ENCODE assay signal across 20 mouse cellular contexts in genomic region chr7:35059467-35059866, GRCm38 (mm10). TPM values are rescaled to one million over a fixed set of nuclear protein-coding genes. Genes with fewer than 3 reads are reported as not detected.
DNase-seq lines count a peak whose midpoint lies in the region; ATAC-seq and TF ChIP-seq lines count a peak whose summit lies in the region.
"Had no signal": no experiment of that assay in that cellular context is flagged by ENCODE, and none has a peak within 500 bp of the region (broad histone marks: within the 10 kb centered on the region; RNA-seq: fewer than 3 reads in every experiment).

No protein-coding gene starts in this region.

- H3K4me3 ChIP-seq in heart, postnatal 0 days (ENCODE audit: low read depth, low read length), result no peak overlapping the region
- no peak overlapping the region for H3K4me3 ChIP-seq in liver, postnatal 0 days (ENCODE audit: low read depth, low read length)
- no peak overlapping the region for H3K4me3 ChIP-seq in ES-E14 (ENCODE audit: insufficient read depth in 1 of 2, low read depth in 1 of 2, low read length in 2 of 2, poor library complexity in 1 of 2, severe bottlenecking in 1 of 2)
- H3K4me3 ChIP-seq: embryonic facial prominence, embryonic 15.5 days; forebrain, embryonic 10.5 days; hindbrain, embryonic 13.5 days; megakaryocyte, embryonic 14.5 days had no signal

- no peaks in the 10 kb centered on the region for H3K9me3 ChIP-seq in heart, postnatal 0 days (replicated peaks; ENCODE audit: control insufficient read depth, low read length)
- no peaks in the 10 kb centered on the region for H3K9me3 ChIP-seq in liver, postnatal 0 days (ENCODE audit: low read length)
- no peaks in the 10 kb centered on the region for H3K9me3 ChIP-seq in ES-E14 (ENCODE audit: control insufficient read depth, insufficient read depth, low read depth, low read length)
- H3K9me3 ChIP-seq: embryonic facial prominence, embryonic 15.5 days; hindbrain, embryonic 13.5 days had no signal

- H3K9ac ChIP-seq in heart, postnatal 0 days (replicated peaks; ENCODE audit: low read depth, low read length), result no peak overlapping the region
- no peak overlapping the region for H3K9ac ChIP-seq in liver, postnatal 0 days (replicated peaks)
- H3K9ac ChIP-seq in ES-E14 (ENCODE audit: insufficient read depth, low read depth, low read length, poor library complexity, severe bottlenecking), result no peak overlapping the region
- H3K9ac ChIP-seq: embryonic facial prominence, embryonic 15.5 days; hindbrain, embryonic 13.5 days had no signal

- in situ Hi-C loops in ES-E14 (cut with MboI; ENCODE audit: low sequenced_read_pairs in 2 of 2, unreplicated experiment in 2 of 2), result no loop called here

- no peak for TF ChIP-seq EP300 in heart, postnatal 0 days (IDR thresholded peaks at IDR 0.05; ENCODE audit: low read depth)
- TF ChIP-seq EP300 in liver, postnatal 0 days (IDR thresholded peaks at IDR 0.05; ENCODE audit: low read depth), result no peak

- no peak overlapping the region for H3K4me2 ChIP-seq in heart, postnatal 0 days (ENCODE audit: low read depth, low read length)
- H3K4me2 ChIP-seq in liver, postnatal 0 days (ENCODE audit: low read depth, low read length), result no peak overlapping the region
- H3K4me2 ChIP-seq: embryonic facial prominence, embryonic 15.5 days; hindbrain, embryonic 13.5 days had no signal

- H3K27ac ChIP-seq in heart, postnatal 0 days (ENCODE audit: low read depth), result no peak overlapping the region
- H3K27ac ChIP-seq in liver, postnatal 0 days (ENCODE audit: low read depth), result no peak overlapping the region
- H3K27ac ChIP-seq in ES-E14 (ENCODE audit: insufficient read depth, low read depth, low read length, poor library complexity, severe bottlenecking), result no peak overlapping the region
- H3K27ac ChIP-seq: embryonic facial prominence, embryonic 15.5 days; forebrain, embryonic 10.5 days; hindbrain, embryonic 13.5 days had no signal

- peaks cover 6% of the 10 kb centered on the region; the same call in 1 of the 2 replicates for H3K4me1 ChIP-seq in heart, postnatal 0 days (ENCODE audit: control insufficient read depth, insufficient read depth)
- peaks cover 18% of the 10 kb centered on the region; the same call in 1 of the 2 replicates for H3K4me1 ChIP-seq in liver, postnatal 0 days (ENCODE audit: insufficient read depth)
- H3K4me1 ChIP-seq in ES-E14 (ENCODE audit: control insufficient read depth in 2 of 2, insufficient read depth in 2 of 2, low read length in 2 of 2, poor library complexity in 1 of 2), result peaks cover 1 to 3% of the 10 kb centered on the region in 2 experiments; a peak in 1 of 4 replicates

- DNase-seq in heart, postnatal 0 days (ENCODE audit: low spot score), result no peak
- no peak for DNase-seq in heart, adult 18-20 months
- no peak for DNase-seq in liver, postnatal 0 days
- DNase-seq in liver, result no peak
- DNase-seq in ES-E14 (ENCODE audit: low read depth, low spot score), result peak; percentile 30
- peak; percentile 20 for DNase-seq in splenic B cell, adult 2 months (ENCODE audit: low read depth, low spot score)
- DNase-seq in thymus, postnatal 10 days (ENCODE audit: low spot score in 2 of 2), result no peak
- DNase-seq: cerebellum, adult 9-11 months; embryo, embryonic 11 days; gastrocnemius, postnatal 10 days; heart, postnatal 10 days; kidney, adult 18-20 months; kidney, postnatal 4 days; right cerebral cortex, adult 18-20 months; thymus, postnatal 25 days had no signal

- 0 out of 2 replicates have a peak, but pooled peaks have one; percentile 1 for TF ChIP-seq CTCF in heart, postnatal 0 days (IDR thresholded peaks at IDR 0.05; ENCODE audit: low read depth)
- peak; percentile 51 for TF ChIP-seq CTCF in liver, postnatal 0 days (IDR thresholded peaks at IDR 0.05; ENCODE audit: low read depth)

- no peak for ATAC-seq in heart, postnatal 0 days (ENCODE audit: insufficient read depth, low read depth)
- ATAC-seq in liver, postnatal 0 days, result no peak
- ATAC-seq: midbrain, embryonic 16.5 days had no signal

- H3K27me3 ChIP-seq in heart, postnatal 0 days (ENCODE audit: control insufficient read depth, insufficient read depth, low read length), result no peaks in the 10 kb centered on the region
- H3K27me3 ChIP-seq in liver, postnatal 0 days (ENCODE audit: insufficient read depth, low read length), result no peaks in the 10 kb centered on the region
- H3K27me3 ChIP-seq in splenic B cell, adult 2 months (ENCODE audit: control insufficient read depth, insufficient read depth, low read length, poor library complexity, severe bottlenecking), result no peaks in the 10 kb centered on the region
- H3K27me3 ChIP-seq: embryonic facial prominence, embryonic 15.5 days; hindbrain, embryonic 13.5 days had no signal

- 67% methylated on average over 5 of the region's 5 CpGs for WGBS in heart, postnatal 0 days
- 80% methylated on average over 5 of the region's 5 CpGs for WGBS in liver, postnatal 0 days (ENCODE audit: insufficient replicate concordance)

- no peaks in the 10 kb centered on the region for H3K36me3 ChIP-seq in heart, postnatal 0 days (replicated peaks; ENCODE audit: control insufficient read depth, insufficient read depth, low read length)
- no peaks in the 10 kb centered on the region for H3K36me3 ChIP-seq in liver, postnatal 0 days (replicated peaks; ENCODE audit: insufficient read depth, low read length)
- H3K36me3 ChIP-seq in ES-E14 (ENCODE audit: control insufficient read depth, insufficient read depth, low read length, poor library complexity, severe bottlenecking), result no peaks in the 10 kb centered on the region
- no peaks in the 10 kb centered on the region for H3K36me3 ChIP-seq in splenic B cell, adult 2 months (ENCODE audit: control insufficient read depth, insufficient read depth, low read length, poor library complexity, severe bottlenecking)
- H3K36me3 ChIP-seq: embryonic facial prominence, embryonic 15.5 days; forebrain, embryonic 10.5 days; hindbrain, embryonic 13.5 days had no signal

TF ChIP-seq in ES-E14, 5 proteins besides CTCF, POLR2A, EP300 and RAD21:
- no peak for TF ChIP-seq CHD2 (IDR thresholded peaks at IDR 0.05; ENCODE audit: low read depth, low read length)
- TF ChIP-seq MAFK (IDR thresholded peaks at IDR 0.05; ENCODE audit: insufficient read depth, low read depth, low read length), result no peak
- TF ChIP-seq ZNF384 (IDR thresholded peaks at IDR 0.05; ENCODE audit: low read depth, low read length), result no peak
- no peak for TF ChIP-seq HCFC1 (IDR thresholded peaks at IDR 0.05; ENCODE audit: borderline replicate concordance, insufficient read depth, low read length)
- TF ChIP-seq ZC3H11A (IDR thresholded peaks at IDR 0.05; ENCODE audit: borderline replicate concordance, low read depth, low read length), result no peak

RNA-seq across cellular contexts. Expression of gene Cebpg, which starts 3.1 kb away (rescaled TPM):
- total RNA-seq in heart, postnatal 0 days (2014; rRNA removed; ENCODE audit: low replicate concordance), result 3.6 and 9.1 TPM in 2 replicates
- polyA plus RNA-seq in heart, postnatal 0 days (2015; fragmentation: Nextera tagmentation; extraction: Ambion mirVana), result 13.4 and 13.9 TPM in 2 replicates
- total RNA-seq in heart, adult 18-20 months (2021), result 10 to 100 TPM; 25.4 to 25.5 TPM
- polyA plus RNA-seq in liver, postnatal 0 days (2015; fragmentation: Nextera tagmentation; extraction: Ambion mirVana), result 30.8 and 35.2 TPM in 2 replicates
- total RNA-seq in ES-E14 (2012; rRNA removed), result 12.8 and 14.0 TPM in 2 replicates

RNA-seq across cellular contexts. Expression of gene Cebpa, which starts 59.6 kb away (rescaled TPM):
- total RNA-seq in heart, postnatal 0 days (2014; rRNA removed; ENCODE audit: low replicate concordance), result 3.5 and 6.3 TPM in 2 replicates
- 0.20 and 0.48 TPM in 2 replicates for polyA plus RNA-seq in heart, postnatal 0 days (2015; fragmentation: Nextera tagmentation; extraction: Ambion mirVana)
- total RNA-seq in heart, adult 18-20 months (2021), result 10 to 100 TPM in 1 of 2 experiments, 1 to 10 TPM in 1; 8.0 to 22.5 TPM
- 20.2 and 34.0 TPM in 2 replicates for polyA plus RNA-seq in liver, postnatal 0 days (2015; fragmentation: Nextera tagmentation; extraction: Ambion mirVana)
- 2.0 and 2.5 TPM in 2 replicates for total RNA-seq in ES-E14 (2012; rRNA removed)

Comparison
In these comparisons a context has a peak if more than half of its experiments do, and no peak if none do; other contexts are left out.
1. DNase-seq: peak in ES-E14 (single experiment) and splenic B cell, adult 2 months (single experiment); none in heart, postnatal 0 days (single experiment), heart, adult 18-20 months (0 of 2), liver, postnatal 0 days (single experiment), liver (single experiment) and thymus, postnatal 10 days (0 of 2).